Mouse (Mus musculus) cerebellum, adult 18-20 months (tissue): Measurements from ENCODE around the gene Pcmt1.

Source experiments
- DNase-seq, 2 experiments: peaks; one replicate each; pipeline ENCODE4 v3.0.0; 2021

Pcmt1 gene

DNA sequence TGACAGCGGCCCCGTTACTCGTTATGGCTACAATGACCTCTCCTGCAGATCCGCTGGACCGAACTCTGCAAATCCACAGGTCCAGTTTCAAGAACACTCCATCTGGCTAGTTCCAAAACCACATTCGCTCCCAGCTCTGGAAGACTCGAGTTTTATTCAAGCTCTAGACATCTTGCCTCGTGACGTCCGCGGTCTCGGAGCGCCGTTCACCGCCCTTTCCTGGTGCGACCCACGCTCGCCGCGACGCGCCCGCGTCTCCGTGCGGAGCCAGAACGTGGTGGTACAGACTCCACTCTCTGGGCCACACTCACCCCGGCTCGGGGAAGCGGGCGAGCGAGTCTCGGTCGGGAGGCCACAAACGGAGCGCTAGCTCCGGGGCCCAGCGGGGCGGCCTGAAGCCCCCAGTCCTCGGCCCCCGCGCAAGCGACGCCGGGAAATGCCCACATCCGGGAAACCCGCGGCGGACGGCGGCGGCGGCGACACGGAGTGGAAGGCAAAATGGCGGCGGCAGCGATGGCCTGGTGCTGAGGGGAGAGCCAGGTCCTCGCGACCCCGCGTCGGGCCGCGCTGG lies at the start of gene Pcmt1, which contains the start of gene Lats1:
Pcmt1 (minus strand) TSS at position 406 of the 571 bp plus-strand sequence.
Lats1 (plus strand) TSS at position 484 of the 571 bp plus-strand sequence.
- peak; percentile 85 to 91 for DNase-seq

DNA sequence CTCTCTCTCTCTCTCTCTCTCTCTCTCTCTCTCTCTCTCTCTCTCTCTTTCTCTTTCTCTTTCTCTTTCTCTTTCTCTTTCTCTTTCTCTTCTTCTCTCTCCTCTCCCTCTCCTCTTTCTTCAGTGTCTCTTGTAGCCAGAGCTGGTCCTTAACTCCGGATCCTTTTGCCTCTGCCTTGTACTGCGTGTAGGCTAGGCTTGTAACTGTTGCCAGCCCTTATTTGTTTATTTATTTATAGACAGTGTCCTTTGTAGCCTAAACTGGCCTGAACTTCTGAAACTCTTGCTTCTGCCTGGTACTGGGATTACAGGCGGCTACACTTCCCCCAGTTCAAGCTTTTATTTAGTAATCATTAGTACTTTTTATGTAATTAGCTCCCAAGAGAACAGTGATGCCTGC lies 46.1 kb upstream of the Pcmt1 start:
- DNase-seq, result no peak

DNA sequence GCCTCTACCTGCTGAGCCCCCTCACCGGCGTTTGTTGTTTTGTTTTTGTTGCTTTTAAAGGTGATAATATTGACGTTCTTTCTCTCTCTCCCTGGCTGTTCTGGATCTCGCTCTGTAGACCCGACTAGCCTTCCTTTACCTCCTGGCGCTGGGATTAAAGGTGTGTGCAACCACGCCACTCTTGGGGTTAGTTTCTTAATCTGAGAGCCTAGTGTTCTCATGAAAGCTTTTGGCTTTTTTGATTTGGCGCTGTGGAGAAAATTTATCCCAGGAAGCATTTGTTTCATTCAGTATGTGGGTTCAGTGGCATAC lies 45.5 kb upstream of the Pcmt1 start:
- no peak for DNase-seq

DNA sequence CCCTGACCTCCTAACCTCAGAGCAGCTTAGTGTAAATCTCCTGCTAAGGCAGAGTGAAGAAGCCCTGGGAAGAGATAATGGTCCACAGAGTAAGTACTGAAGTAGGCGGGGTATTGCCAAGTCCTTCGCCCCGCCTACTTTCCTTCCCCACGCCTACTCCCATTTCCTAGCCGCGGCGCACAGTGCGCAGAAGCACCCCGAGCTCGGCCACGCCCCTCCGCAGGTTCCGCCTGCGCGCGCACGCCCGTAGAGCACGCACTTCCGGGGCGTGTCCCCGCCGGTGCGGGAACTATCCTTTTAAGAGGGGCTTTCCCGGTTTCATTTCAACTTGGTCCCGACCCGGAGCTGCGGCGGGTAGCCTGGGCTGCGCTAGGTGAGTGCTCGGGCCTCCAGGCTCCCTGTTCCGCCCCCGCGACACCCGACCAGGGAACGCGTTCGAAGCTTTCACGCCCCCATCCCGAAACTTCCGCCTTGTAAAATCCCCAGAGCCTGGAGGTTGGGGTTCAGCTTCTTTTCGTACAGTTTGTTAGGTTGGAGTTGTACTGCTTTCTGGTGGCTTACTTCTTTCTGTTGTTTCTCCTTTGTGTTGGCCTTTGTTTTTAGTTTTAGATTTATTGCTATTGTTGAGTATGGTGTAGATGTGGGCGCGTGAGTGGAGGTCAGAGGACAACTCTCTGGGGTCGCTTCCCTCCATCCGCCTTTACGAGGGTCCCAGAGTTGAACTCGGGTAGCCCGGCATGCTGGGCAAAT lies 45.0 kb upstream of the Pcmt1 start, which contains the start of gene Katna1:
Katna1 (plus strand) TSS at position 250 of the 750 bp plus-strand sequence.
- peak; percentile 90 for DNase-seq

- no peak for DNase-seq
Observed at GRCm38 (mm10) chr10:7715056-7715455, 34.1 kb upstream of the Pcmt1 start.

DNA sequence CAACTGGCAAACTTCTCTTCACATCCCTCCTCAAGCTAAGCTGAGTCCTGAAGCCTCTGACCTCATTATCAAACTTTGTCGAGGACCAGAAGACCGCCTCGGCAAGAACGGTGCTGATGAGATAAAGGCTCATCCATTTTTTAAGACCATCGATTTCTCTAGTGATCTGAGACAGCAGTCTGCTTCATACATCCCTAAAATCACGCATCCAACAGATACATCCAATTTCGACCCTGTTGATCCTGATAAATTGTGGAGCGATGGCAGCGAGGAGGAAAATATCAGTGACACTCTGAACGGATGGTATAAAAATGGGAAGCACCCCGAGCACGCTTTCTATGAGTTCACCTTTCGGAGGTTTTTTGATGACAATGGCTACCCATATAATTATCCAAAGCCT lies 31.6 kb upstream of the Pcmt1 start:
- no peak for DNase-seq

GRCm38 (mm10) chr10:7710121-7710520 lies 29.2 kb upstream of the Pcmt1 start:
- DNase-seq, result no peak

GRCm38 (mm10) chr10:7702586-7702985 lies 21.6 kb upstream of the Pcmt1 start:
- DNase-seq, result no peak

DNA sequence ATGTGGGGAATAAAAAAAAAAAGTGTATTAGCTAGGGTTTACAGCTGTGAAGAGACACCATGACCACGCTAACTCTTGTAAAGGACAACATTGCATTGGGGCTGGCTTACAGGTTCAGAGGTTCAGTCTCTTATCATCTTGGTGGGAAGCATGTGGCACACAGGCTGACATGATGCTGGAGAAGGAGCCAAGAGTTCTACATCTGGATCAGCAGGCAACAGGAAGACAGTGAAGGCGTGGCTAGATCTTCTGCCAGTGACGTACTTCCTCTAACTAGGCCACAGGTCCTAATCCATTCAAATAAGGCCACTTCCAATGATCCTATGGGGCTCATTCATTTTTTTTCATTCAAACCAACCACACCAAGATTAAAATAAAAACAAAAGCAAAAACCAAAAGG lies 19.2 kb upstream of the Pcmt1 start:
- DNase-seq, result no peak

DNA sequence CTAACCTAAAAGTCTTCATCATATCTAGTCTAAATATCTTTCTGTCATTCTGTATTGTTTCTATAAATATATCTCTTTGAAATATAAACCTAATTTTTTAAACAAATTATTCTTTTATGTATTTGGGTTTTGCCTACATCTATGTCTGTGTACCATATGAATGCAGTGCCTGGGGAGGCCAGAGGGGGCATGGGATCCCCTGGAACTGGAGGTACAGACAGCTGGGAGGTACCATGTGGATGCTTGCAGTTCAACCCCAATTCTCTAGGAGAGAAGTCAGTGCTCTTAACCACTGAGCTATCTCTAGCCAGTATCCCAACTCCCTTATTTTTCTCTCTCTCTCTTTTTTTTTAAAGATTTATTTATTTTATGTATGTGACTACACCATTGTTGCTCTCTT lies 14.3 kb upstream of the Pcmt1 start:
- DNase-seq, result no peak

DNA sequence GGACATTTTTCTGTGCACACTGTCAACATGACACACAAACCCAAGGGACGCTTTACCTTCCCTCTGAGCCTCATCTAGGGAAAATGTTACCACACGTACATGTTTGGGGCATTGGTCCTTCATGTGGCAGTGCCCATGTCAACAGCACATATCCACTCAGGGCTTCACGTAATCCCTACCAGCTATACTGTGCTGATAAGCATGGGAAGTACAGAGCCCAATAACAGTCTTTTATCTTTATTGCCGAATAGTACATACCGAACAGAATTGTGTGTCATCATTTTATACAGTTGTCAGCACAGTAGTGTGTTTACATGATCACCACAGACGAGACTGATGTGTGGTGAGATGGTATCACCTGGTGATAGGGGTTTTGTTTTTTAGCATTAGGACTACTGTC lies 6.0 kb upstream of the Pcmt1 start:
- DNase-seq, result no peak

DNA sequence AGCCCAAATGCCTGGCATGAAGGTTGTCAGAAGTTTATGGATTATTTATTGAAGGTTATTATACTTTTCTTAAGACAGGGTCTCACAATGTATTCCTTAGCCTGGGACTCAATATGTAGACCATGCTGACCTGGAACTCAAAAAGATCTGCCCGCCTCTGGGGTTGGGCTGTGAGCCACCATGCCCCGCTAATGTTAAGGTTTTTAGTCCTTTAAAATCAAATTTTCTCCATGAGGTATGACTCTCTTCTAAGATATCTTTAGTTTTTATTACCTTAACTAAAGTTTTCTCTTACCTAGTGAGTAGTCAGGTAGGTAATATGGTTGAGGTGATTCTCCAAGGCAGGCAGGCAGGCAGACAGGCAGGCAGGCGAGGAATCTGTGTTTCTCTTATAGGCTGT lies 1.3 kb upstream of the Pcmt1 start:
- DNase-seq, result no peak

DNA sequence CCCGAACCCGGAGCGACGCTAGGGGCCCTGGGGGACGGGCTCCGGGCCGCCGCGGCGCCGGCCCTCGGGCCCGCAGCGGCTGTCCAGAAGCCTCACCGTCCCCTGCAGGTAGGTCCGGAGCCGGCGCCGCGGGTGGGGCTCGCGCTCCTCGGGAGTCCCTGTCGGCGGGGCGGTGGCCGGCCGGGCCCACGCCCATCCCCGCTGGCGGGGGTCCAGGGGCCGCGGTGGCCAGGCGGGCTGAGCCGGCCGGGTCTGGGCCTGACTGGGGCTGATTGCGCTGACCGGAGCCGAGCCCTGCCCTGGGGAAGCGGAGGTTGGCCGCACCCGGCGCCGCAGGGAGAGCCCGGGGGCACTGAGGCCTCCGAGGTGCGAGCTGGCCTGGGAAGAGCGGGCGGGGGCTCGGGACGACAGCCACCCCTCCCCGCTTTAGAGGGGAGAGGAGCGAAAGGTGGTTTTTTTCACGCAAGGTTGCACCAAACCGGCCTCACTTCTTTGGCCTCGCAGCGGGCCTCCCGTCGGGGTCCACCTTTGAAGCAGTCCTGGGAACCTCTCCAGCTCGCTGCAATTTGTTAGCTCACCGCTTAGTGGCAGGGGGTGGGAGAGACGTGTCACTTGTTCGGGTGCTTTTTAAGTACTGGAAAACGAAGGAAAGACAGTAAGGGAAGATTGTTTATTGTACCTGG lies 548 bp upstream of the Pcmt1 start:
- peak; percentile 59 to 78 for DNase-seq

- peak in 1 of 2 experiments; percentile 48 for DNase-seq
Observed at GRCm38 (mm10) chr10:7673673-7674072, 7.3 kb downstream of the Pcmt1 start.

- DNase-seq, result peak; percentile 89 to 92
Observed at GRCm38 (mm10) chr10:7667342-7667802, 13.6 kb downstream of the Pcmt1 start, which contains the start of gene Nup43. Gene Nup43 (plus strand): TSS chr10:7667503.

GRCm38 (mm10) chr10:7664889-7665288 lies 16.0 kb downstream of the Pcmt1 start:
- no peak for DNase-seq

DNA sequence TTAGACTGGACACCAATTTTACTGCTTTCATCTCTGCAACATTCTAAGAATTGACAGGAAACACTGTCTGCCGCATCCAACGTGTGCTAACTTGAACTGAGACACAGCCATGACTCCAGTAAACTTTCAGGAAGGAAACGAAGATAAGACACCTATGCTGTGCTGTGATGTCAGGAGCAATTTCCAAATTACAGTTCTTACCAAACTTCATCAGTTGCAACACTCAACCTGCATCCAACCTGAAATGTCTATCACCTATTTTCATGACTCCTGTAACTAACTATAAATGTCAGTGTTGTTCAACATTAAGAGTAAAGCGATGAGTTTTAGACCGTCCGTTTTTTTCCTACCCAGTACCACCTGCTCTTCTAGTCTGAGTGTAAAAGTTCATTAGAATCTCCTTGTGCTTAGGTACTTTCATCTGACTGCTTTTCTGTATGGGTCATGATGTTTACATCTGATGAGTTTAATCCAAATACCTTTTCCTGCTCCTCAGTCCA lies 16.9 kb downstream of the Pcmt1 start:
- DNase-seq, result no peak

- peak; percentile 91 to 98 for DNase-seq
Observed at GRCm38 (mm10) chr10:7663159-7664026, 17.5 kb downstream of the Pcmt1 start.

DNA sequence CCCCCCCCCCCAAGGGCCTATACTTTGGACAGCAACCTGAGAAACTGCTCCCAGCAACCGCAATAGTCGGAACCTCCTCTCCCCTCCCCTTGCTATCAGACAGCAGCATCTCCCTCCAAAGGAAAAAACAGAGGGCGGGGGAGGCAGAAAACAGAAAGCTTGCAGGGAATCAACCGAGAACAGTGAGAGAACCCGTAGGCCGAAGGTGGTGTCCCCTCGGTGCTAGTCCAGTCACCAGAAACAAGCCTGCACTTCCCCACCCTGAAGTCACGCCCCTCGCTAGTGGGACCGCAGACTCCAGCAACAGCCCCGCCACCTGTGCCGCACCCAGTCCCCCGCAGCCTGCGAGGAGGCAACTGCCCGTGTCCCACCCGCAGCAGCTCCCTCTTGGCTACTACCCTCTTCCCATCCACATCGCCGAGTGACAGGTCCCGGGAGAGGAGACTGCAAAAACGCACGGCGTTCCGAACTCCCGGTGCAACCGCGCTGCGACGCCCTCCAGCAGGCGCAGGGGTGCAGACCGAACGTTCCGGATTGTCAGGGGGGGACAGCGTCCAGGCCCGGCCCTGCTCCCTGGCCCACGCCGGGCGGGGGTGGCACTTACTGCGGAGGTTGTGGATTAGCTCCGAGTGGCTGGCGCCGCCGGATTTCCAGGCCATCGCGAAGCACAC lies 18.3 kb downstream of the Pcmt1 start:
- no peak for DNase-seq

GRCm38 (mm10) chr10:7651057-7651456 lies 29.9 kb downstream of the Pcmt1 start:
- no peak for DNase-seq

DNA sequence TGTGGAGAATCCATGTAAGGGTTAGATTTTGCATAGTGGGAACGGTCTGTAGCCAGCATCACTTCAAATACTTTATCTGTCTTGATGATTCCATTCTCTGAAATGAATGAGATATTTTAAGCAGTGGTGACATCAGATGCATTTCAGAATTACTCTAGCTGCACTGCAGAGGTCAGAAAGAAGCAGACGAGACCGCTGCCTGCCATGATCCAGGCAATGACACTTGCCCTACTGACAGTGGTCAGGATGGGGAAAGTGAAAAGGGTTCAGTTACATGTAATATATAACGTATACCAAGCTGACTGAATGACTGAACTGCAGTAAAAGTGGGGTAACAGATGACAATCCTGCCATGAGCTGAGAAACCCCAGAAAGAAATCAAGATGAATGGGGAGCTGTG lies 31.9 kb downstream of the Pcmt1 start:
- no peak for DNase-seq

GRCm38 (mm10) chr10:7645911-7646310 lies 35.0 kb downstream of the Pcmt1 start:
- no peak for DNase-seq
